Mouse (Mus musculus): ENCODE data around the gene Rybp. TPM values are rescaled to one million over a fixed set of nuclear protein-coding genes. Genes with fewer than 3 reads are reported as not detected.

Gene Rybp
- polyA plus RNA-seq, 1 experiment from 2014 or later = 15.3 TPM

DNA sequence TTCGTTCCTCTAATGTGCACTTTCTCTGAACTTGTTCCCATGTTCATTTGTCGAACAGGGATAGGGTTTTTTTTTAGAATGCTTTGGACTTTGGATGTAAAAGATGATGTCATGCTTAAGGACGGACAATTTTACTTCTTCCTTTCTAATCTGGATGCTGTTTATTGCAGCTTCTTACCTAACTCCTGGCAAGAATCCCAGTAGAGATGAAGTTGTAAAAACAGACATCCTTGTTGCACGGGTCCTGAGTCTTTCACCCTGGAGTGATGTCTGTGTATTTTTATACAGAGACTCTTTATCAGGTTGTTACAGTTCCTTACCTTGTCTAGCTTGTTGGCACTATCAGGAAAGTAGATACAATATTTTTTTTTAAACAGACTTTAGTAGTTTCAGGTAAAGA, 65.5 kb downstream of the Rybp start:
- H3K36me3 ChIP-seq (ENCODE audit: control insufficient read depth, insufficient read depth, low read length) = no peaks in the 10 kb centered on the region
- no peak for ATAC-seq (ENCODE audit: low read depth)
- no peak overlapping the region for H3K4me2 ChIP-seq (ENCODE audit: low read depth, low read length)
- H3K4me3 ChIP-seq (ENCODE audit: low read depth, low read length) = no peak overlapping the region
- no peaks in the 10 kb centered on the region for H3K27me3 ChIP-seq (replicated peaks; ENCODE audit: control insufficient read depth, insufficient read depth, low read length)
- 45% methylated on average over 4 of the region's 4 CpGs for WGBS
- no peak overlapping the region for H3K9ac ChIP-seq (ENCODE audit: low read depth, low read length)
- DNase-seq (ENCODE audit: low spot score) = peak; percentile 63
- peak overlapping the region; percentile 40 for H3K27ac ChIP-seq (replicated peaks; ENCODE audit: low read depth, low read length)
- no peaks in the 10 kb centered on the region for H3K9me3 ChIP-seq (ENCODE audit: control insufficient read depth, low read length)
- H3K4me1 ChIP-seq (ENCODE audit: control insufficient read depth, insufficient read depth, low read length) = peaks cover 35% of the 10 kb centered on the region

DNA sequence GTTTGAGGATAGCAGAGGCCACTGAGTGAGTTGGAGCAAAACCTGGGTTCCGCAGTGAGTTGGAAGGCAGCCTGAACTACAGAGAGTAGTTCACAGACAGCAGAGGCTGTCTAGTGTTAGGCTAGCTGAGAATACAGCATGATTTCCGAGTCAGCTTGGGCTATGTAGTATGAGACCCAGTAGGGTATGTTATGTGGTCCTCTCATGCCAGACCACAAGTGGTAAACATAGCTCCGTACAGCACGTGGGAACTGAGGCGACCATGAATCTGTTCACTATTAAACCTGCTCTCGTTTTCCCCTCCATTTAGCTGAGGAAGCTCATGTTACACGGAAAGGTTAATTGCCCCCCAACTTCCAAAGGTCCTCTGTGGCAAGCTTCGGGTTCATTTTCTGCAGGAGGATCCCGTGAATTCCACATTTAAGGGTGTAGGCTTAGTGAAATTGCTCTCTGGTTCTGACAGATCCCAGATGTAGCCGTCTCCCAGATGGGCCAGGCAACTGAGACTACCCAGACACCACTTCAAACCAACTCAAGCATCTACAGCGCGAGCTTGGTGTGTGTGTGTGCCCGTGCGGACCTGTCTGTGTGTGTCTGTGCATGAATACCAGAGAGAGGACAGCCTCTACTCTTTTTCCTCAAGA, 66.2 kb downstream of the Rybp start:
- 31% methylated on average over 14 of the region's 14 CpGs for WGBS
- H3K36me3 ChIP-seq (ENCODE audit: control insufficient read depth, insufficient read depth, low read length) = no peaks in the 10 kb centered on the region
- ATAC-seq (ENCODE audit: low read depth) (peak; percentile 75), DNase-seq (ENCODE audit: low spot score) (peak; percentile 71)
- H3K27me3 ChIP-seq (replicated peaks; ENCODE audit: control insufficient read depth, insufficient read depth, low read length) = no peaks in the 10 kb centered on the region
- peaks cover 35% of the 10 kb centered on the region for H3K4me1 ChIP-seq (ENCODE audit: control insufficient read depth, insufficient read depth, low read length)
- no peak overlapping the region for H3K4me2 ChIP-seq (ENCODE audit: low read depth, low read length)
- H3K9ac ChIP-seq (ENCODE audit: low read depth, low read length) = no peak overlapping the region
- no peak overlapping the region for H3K4me3 ChIP-seq (ENCODE audit: low read depth, low read length)
- H3K9me3 ChIP-seq (ENCODE audit: control insufficient read depth, low read length) = no peaks in the 10 kb centered on the region
- peak overlapping the region; percentile 57 for H3K27ac ChIP-seq (replicated peaks; ENCODE audit: low read depth, low read length)

- no peaks in the 10 kb centered on the region for H3K36me3 ChIP-seq (ENCODE audit: control insufficient read depth, insufficient read depth, low read length)
- no peak for ATAC-seq (ENCODE audit: low read depth)
Measured at GRCm38 (mm10) chr6:100219971-100220370, 67.3 kb downstream of the Rybp start.

DNA sequence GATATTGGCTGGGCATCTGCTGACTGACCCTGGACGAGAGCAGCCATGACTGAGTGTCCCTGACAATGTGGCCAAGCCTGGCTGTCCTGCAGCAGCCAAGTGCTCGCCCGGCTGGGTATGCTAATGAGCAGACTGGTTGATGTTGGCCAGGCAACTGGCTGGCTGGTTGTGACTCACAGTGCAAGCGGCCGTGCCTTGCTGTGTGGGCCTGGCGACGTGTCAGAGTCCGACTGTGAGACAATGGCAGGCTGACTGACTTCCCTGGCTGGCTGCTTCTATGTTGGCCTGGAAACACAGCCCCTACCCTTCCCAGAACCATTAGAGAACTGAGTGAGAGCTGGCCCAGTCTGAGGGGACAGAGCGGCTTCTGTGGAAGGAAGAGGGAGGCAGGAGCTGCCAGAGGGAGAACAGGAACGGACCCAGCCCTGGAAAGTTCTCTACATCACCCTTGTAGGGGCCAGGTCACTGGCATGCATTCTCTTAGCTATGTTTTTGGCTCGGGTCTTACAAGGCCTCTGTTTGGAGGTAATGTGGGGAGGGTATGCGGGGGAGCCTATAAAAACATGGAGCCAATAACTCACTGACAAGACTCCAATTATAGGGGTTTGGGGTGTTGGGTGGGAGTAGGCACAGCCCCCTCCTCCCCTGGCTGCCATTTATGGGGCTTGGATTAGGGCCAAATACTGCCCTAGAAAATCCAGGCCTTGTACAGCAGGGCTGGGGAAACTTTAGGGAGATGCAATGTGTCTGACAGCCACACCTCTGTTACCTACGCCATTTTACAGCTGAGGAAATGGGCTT, 68.5 kb downstream of the Rybp start:
- 51% methylated on average over 13 of the region's 13 CpGs for WGBS
- no peaks in the 10 kb centered on the region for H3K27me3 ChIP-seq (replicated peaks; ENCODE audit: control insufficient read depth, insufficient read depth, low read length)
- no peak overlapping the region for H3K4me2 ChIP-seq (ENCODE audit: low read depth, low read length)
- DNase-seq (ENCODE audit: low spot score) (peak; percentile 46), ATAC-seq (ENCODE audit: low read depth) (peak; percentile 51)
- peak overlapping the region; percentile 46; the same call in 1 of the 2 replicates for H3K27ac ChIP-seq (replicated peaks; ENCODE audit: low read depth, low read length)
- H3K9me3 ChIP-seq (ENCODE audit: control insufficient read depth, low read length) = no peaks in the 10 kb centered on the region
- no peak overlapping the region for H3K9ac ChIP-seq (ENCODE audit: low read depth, low read length)
- no peak overlapping the region for H3K4me3 ChIP-seq (ENCODE audit: low read depth, low read length)
- no peaks in the 10 kb centered on the region for H3K36me3 ChIP-seq (ENCODE audit: control insufficient read depth, insufficient read depth, low read length)
- H3K4me1 ChIP-seq (ENCODE audit: control insufficient read depth, insufficient read depth, low read length) = peaks cover 55% of the 10 kb centered on the region

More at GRCm38 (mm10) chr6:100219971-100220370, 67.3 kb downstream of the Rybp start:
- 52% methylated on average over 3 of the region's 3 CpGs for WGBS
- Histone ChIP-seq H3K4me1 (ENCODE audit: control insufficient read depth, insufficient read depth, low read length) (peaks cover 43% of the 10 kb centered on the region), H3K27me3 (replicated peaks; ENCODE audit: control insufficient read depth, insufficient read depth, low read length) (no peaks in the 10 kb centered on the region), H3K9ac (ENCODE audit: low read depth, low read length) (no peak overlapping the region), H3K9me3 (ENCODE audit: control insufficient read depth, low read length) (no peaks in the 10 kb centered on the region), H3K4me2 (ENCODE audit: low read depth, low read length) (no peak overlapping the region), H3K27ac (replicated peaks; ENCODE audit: low read depth, low read length) (no peak overlapping the region), H3K4me3 (ENCODE audit: low read depth, low read length) (no peak overlapping the region)
- no peak for DNase-seq (ENCODE audit: low spot score)

- H3K4me1 ChIP-seq (ENCODE audit: control insufficient read depth, insufficient read depth, low read length) = peaks cover 65% of the 10 kb centered on the region
- H3K9ac ChIP-seq (ENCODE audit: low read depth, low read length) = no peak overlapping the region
- 83% methylated on average over 8 of the region's 8 CpGs for WGBS
- DNase-seq (ENCODE audit: low spot score) = no peak
- no peak for ATAC-seq (ENCODE audit: low read depth)
- H3K36me3 ChIP-seq (ENCODE audit: control insufficient read depth, insufficient read depth, low read length) = no peaks in the 10 kb centered on the region
- no peak overlapping the region for H3K27ac ChIP-seq (replicated peaks; ENCODE audit: low read depth, low read length)
- H3K4me2 ChIP-seq (ENCODE audit: low read depth, low read length) = no peak overlapping the region
- H3K4me3 ChIP-seq (ENCODE audit: low read depth, low read length) = no peak overlapping the region
- H3K27me3 ChIP-seq (replicated peaks; ENCODE audit: control insufficient read depth, insufficient read depth, low read length) = no peaks in the 10 kb centered on the region
- H3K9me3 ChIP-seq (ENCODE audit: control insufficient read depth, low read length) = no peaks in the 10 kb centered on the region
Measured at GRCm38 (mm10) chr6:100217507-100217906, 69.8 kb downstream of the Rybp start.

DNA sequence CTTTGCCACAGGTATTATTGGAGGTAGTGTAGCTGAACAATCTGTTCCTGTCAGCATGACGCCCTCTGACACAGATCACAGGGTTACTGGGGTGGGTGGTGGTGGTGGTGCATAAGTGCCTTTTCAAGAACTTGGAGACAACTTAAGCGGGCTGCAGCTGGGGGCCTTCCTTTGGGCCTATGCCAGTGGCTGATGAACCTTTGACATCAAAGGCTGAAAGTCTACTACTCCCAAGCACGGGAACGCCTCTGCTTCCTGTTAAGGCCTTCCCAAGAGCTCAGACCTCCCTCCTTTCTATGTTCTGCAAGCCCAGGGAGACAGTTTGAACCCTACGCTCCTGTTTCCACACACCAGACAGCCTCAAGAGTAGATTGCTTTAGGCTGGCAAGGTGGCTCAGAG, 70.3 kb downstream of the Rybp start:
- H3K9me3 ChIP-seq (ENCODE audit: control insufficient read depth, low read length) = no peaks in the 10 kb centered on the region
- no peak overlapping the region for H3K27ac ChIP-seq (replicated peaks; ENCODE audit: low read depth, low read length)
- H3K27me3 ChIP-seq (replicated peaks; ENCODE audit: control insufficient read depth, insufficient read depth, low read length) = no peaks in the 10 kb centered on the region
- no peak overlapping the region for H3K4me2 ChIP-seq (ENCODE audit: low read depth, low read length)
- 62% methylated on average over 5 of the region's 5 CpGs for WGBS
- no peak overlapping the region for H3K4me3 ChIP-seq (ENCODE audit: low read depth, low read length)
- no peak for ATAC-seq (ENCODE audit: low read depth)
- H3K36me3 ChIP-seq (ENCODE audit: control insufficient read depth, insufficient read depth, low read length) = no peaks in the 10 kb centered on the region
- peaks cover 67% of the 10 kb centered on the region for H3K4me1 ChIP-seq (ENCODE audit: control insufficient read depth, insufficient read depth, low read length)
- no peak for DNase-seq (ENCODE audit: low spot score)
- H3K9ac ChIP-seq (ENCODE audit: low read depth, low read length) = no peak overlapping the region

DNA sequence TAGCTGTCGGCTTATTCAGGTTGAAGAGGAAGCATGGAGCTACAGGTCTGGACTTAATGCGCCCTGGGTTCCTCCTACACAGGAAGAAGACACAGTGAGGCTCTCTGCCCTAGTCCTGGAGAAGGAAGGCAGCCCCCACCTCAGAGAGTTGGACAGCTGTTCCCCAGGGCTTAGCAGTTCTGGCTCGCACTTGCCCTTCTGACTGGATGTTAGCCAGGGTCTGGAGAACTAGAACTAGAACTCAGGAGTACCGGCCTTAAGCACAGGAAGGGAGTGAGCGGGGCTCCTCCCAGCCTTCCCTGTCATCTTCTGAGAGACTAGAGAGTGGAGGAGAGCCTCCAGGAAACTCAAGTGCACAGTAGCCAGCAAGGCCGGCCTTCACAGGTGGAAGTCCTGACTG, 71.5 kb downstream of the Rybp start:
- Histone ChIP-seq H3K36me3 (ENCODE audit: control insufficient read depth, insufficient read depth, low read length) (no peaks in the 10 kb centered on the region), H3K4me1 (ENCODE audit: control insufficient read depth, insufficient read depth, low read length) (peaks cover 59% of the 10 kb centered on the region), H3K27ac (replicated peaks; ENCODE audit: low read depth, low read length) (no peak overlapping the region), H3K9ac (ENCODE audit: low read depth, low read length) (no peak overlapping the region), H3K4me3 (ENCODE audit: low read depth, low read length) (no peak overlapping the region), H3K9me3 (ENCODE audit: control insufficient read depth, low read length) (no peaks in the 10 kb centered on the region), H3K4me2 (ENCODE audit: low read depth, low read length) (no peak overlapping the region), H3K27me3 (replicated peaks; ENCODE audit: control insufficient read depth, insufficient read depth, low read length) (no peaks in the 10 kb centered on the region)
- DNase-seq (ENCODE audit: low spot score) (no peak), ATAC-seq (ENCODE audit: low read depth) (no peak)
- 56% methylated on average over 6 of the region's 6 CpGs for WGBS

GRCm38 (mm10) chr6:100214132-100214913, 73.0 kb downstream of the Rybp start:
- no peaks in the 10 kb centered on the region for H3K9me3 ChIP-seq (ENCODE audit: control insufficient read depth, low read length)
- H3K4me3 ChIP-seq (ENCODE audit: low read depth, low read length) = no peak overlapping the region
- DNase-seq (ENCODE audit: low spot score) = no peak
- no peak for ATAC-seq (ENCODE audit: low read depth)
- no peak overlapping the region for H3K9ac ChIP-seq (ENCODE audit: low read depth, low read length)
- no peaks in the 10 kb centered on the region for H3K27me3 ChIP-seq (replicated peaks; ENCODE audit: control insufficient read depth, insufficient read depth, low read length)
- peaks cover 46% of the 10 kb centered on the region for H3K4me1 ChIP-seq (ENCODE audit: control insufficient read depth, insufficient read depth, low read length)
- H3K27ac ChIP-seq (replicated peaks; ENCODE audit: low read depth, low read length) = no peak overlapping the region
- H3K4me2 ChIP-seq (ENCODE audit: low read depth, low read length) = no peak overlapping the region
- WGBS = 63% methylated on average over 13 of the region's 13 CpGs
- H3K36me3 ChIP-seq (ENCODE audit: control insufficient read depth, insufficient read depth, low read length) = no peaks in the 10 kb centered on the region

Data from embryonic facial prominence, embryonic 14.5 days (tissue).